Mouse (Mus musculus): ENCODE measurements around the gene Crtam. TPM values are rescaled to one million over a fixed set of nuclear protein-coding genes. Genes with fewer than 3 reads are reported as not detected.

Crtam gene
- total and polyA plus RNA-seq, 3 experiments, result 0.04 TPM; not detected in 2

GRCm38 (mm10) chr9:41012456-41012855 lies 8.0 kb upstream of the Crtam start:
- Histone ChIP-seq H3K36me3 (ENCODE audit: control insufficient read depth in 1 of 2, insufficient read depth in 2 of 2, low read length in 2 of 2) (no peaks in the 10 kb centered on the region), H3K79me2 (ENCODE audit: control insufficient read depth, insufficient read depth, low read length, poor library complexity) (no peaks in the 10 kb centered on the region), H3K4me3 (ENCODE audit: control insufficient read depth in 1 of 2, insufficient read depth in 1 of 2, low read depth in 2 of 2, low read length in 2 of 2) (no peak overlapping the region), H3K27ac (ENCODE audit: control insufficient read depth, low read depth, low read length) (no peak overlapping the region), H3K4me1 (ENCODE audit: control insufficient read depth in 1 of 2, insufficient read depth in 2 of 2, low read length in 2 of 2) (no peaks in the 10 kb centered on the region), H3K9ac (ENCODE audit: control insufficient read depth, low read depth, low read length, poor library complexity, severe bottlenecking) (no peak overlapping the region), H3K9me3 (replicated peaks; ENCODE audit: insufficient read depth, low read length) (no peaks in the 10 kb centered on the region), H3K27me3 (ENCODE audit: control insufficient read depth in 1 of 2, insufficient read depth in 2 of 2, low read length in 2 of 2) (no peaks in the 10 kb centered on the region)
- no peak for DNase-seq (ENCODE audit: low read depth, low spot score)
- TF ChIP-seq JUND (IDR thresholded peaks at IDR 0.05; ENCODE audit: low read depth, low read length) (no peak), SMC3 (IDR thresholded peaks at IDR 0.05; ENCODE audit: low read depth, low read length) (no peak), MAFK (IDR thresholded peaks at IDR 0.05; ENCODE audit: borderline replicate concordance, low read depth, low read length) (no peak), TBP (IDR thresholded peaks at IDR 0.05; ENCODE audit: low read depth, low read length) (no peak), MXI1 (IDR thresholded peaks at IDR 0.05; ENCODE audit: low read depth, low read length) (no peak), USF1 (IDR thresholded peaks at IDR 0.05; ENCODE audit: low read depth, low read length) (no peak), CHD1 (IDR thresholded peaks at IDR 0.05; ENCODE audit: low read depth, low read length) (no peak), ZKSCAN1 (IDR thresholded peaks at IDR 0.05; ENCODE audit: low read depth, low read length) (no peak), CTCF (IDR thresholded peaks at IDR 0.05 in 2 of 3, conservative IDR thresholded peaks at IDR 0.05 in 1 of 3; ENCODE audit: control insufficient read depth in 1 of 3, insufficient read depth in 1 of 3, low read depth in 2 of 3, low read length in 3 of 3, poor library complexity in 1 of 3, severe bottlenecking in 1 of 3) (no peak), RCOR1 (IDR thresholded peaks at IDR 0.05; ENCODE audit: low read depth, low read length) (no peak), MYB (IDR thresholded peaks at IDR 0.05; ENCODE audit: low read depth, low read length) (no peak), BHLHE40 (IDR thresholded peaks at IDR 0.05; ENCODE audit: borderline replicate concordance, low read depth, low read length) (no peak)

- Histone ChIP-seq H3K27me3 (ENCODE audit: control insufficient read depth in 1 of 2, insufficient read depth in 2 of 2, low read length in 2 of 2) (no peaks in the 10 kb centered on the region), H3K79me2 (ENCODE audit: control insufficient read depth, insufficient read depth, low read length, poor library complexity) (no peaks in the 10 kb centered on the region), H3K36me3 (ENCODE audit: control insufficient read depth in 1 of 2, insufficient read depth in 2 of 2, low read length in 2 of 2) (no peaks in the 10 kb centered on the region), H3K9me3 (replicated peaks; ENCODE audit: insufficient read depth, low read length) (no peaks in the 10 kb centered on the region), H3K4me1 (ENCODE audit: control insufficient read depth in 1 of 2, insufficient read depth in 2 of 2, low read length in 2 of 2) (no peaks in the 10 kb centered on the region), H3K9ac (ENCODE audit: control insufficient read depth, low read depth, low read length, poor library complexity, severe bottlenecking) (no peak overlapping the region), H3K27ac (ENCODE audit: control insufficient read depth, low read depth, low read length) (no peak overlapping the region), H3K4me3 (ENCODE audit: control insufficient read depth in 1 of 2, insufficient read depth in 1 of 2, low read depth in 2 of 2, low read length in 2 of 2) (no peak overlapping the region)
- TF ChIP-seq MYC (IDR thresholded peaks at IDR 0.05; ENCODE audit: low read depth, low read length) (no peak), POLR2AphosphoS2 (IDR thresholded peaks at IDR 0.05; ENCODE audit: low read length) (no peak), JUND (IDR thresholded peaks at IDR 0.05; ENCODE audit: low read depth, low read length) (no peak), BHLHE40 (IDR thresholded peaks at IDR 0.05; ENCODE audit: borderline replicate concordance, low read depth, low read length) (no peak), HCFC1 (IDR thresholded peaks at IDR 0.05; ENCODE audit: low read depth, low read length) (no peak), EP300 (IDR thresholded peaks at IDR 0.05; ENCODE audit: low read depth in 1 of 2, low read length in 2 of 2) (no peak), E2F4 (IDR thresholded peaks at IDR 0.05; ENCODE audit: borderline replicate concordance, low read depth, low read length) (no peak), UBTF (IDR thresholded peaks at IDR 0.05; ENCODE audit: borderline replicate concordance, insufficient read depth, low read depth, low read length) (no peak), RCOR1 (IDR thresholded peaks at IDR 0.05; ENCODE audit: low read depth, low read length) (no peak), NELFE (IDR thresholded peaks at IDR 0.05; ENCODE audit: low read depth, low read length) (no peak), POLR2AphosphoS5 (IDR thresholded peaks at IDR 0.05; ENCODE audit: borderline replicate concordance, low read depth, low read length) (no peak), ZMIZ1 (IDR thresholded peaks at IDR 0.05; ENCODE audit: low read depth, low read length) (no peak)
- no peak for DNase-seq (ENCODE audit: low read depth, low spot score)
These were observed 7.3 kb upstream of the Crtam start for GRCm38 (mm10) chr9:41011512-41012436.
